ENCODE assay signal across 10 mouse cellular contexts in genomic region chr19:23511303-23511702, GRCm38 (mm10).
DNase-seq lines count a peak whose midpoint lies in the region; ATAC-seq and TF ChIP-seq lines count a peak whose summit lies in the region.
"Had no signal": no experiment of that assay in that cellular context is flagged by ENCODE, and none has a peak within 500 bp of the region (broad histone marks: within the 10 kb centered on the region; RNA-seq: fewer than 3 reads in every experiment).

No protein-coding gene starts in this region.

- no peaks in the 10 kb centered on the region for H3K36me3 ChIP-seq in midbrain, postnatal 0 days (ENCODE audit: insufficient read depth, low read length)
- no peaks in the 10 kb centered on the region for H3K36me3 ChIP-seq in midbrain, embryonic 11.5 days (ENCODE audit: control insufficient read depth, insufficient read depth, low read length)

- H3K27me3 ChIP-seq in midbrain, postnatal 0 days (ENCODE audit: insufficient read depth, low read length) = no peaks in the 10 kb centered on the region
- H3K27me3 ChIP-seq in midbrain, embryonic 11.5 days (ENCODE audit: control insufficient read depth, insufficient read depth, low read length) = no peaks in the 10 kb centered on the region; the same call in 1 of the 2 replicates

- H3K4me2 ChIP-seq in midbrain, postnatal 0 days (ENCODE audit: low read depth, low read length, poor library complexity, severe bottlenecking) = no peak overlapping the region
- no peak overlapping the region for H3K4me2 ChIP-seq in midbrain, embryonic 11.5 days

- H3K9ac ChIP-seq in midbrain, postnatal 0 days (replicated peaks; ENCODE audit: low read length, poor library complexity, severe bottlenecking) = no peak overlapping the region
- H3K9ac ChIP-seq in midbrain, embryonic 11.5 days (ENCODE audit: low read length) = no peak overlapping the region

- no peak overlapping the region for H3K27ac ChIP-seq in midbrain, postnatal 0 days (ENCODE audit: low read depth, low read length)
- no peak overlapping the region for H3K27ac ChIP-seq in midbrain, embryonic 11.5 days (ENCODE audit: low read depth, low read length)

- WGBS in midbrain, postnatal 0 days = 51% methylated on average over 2 of the region's 2 CpGs
- 51% methylated on average over 2 of the region's 2 CpGs for WGBS in midbrain, embryonic 11.5 days

- peak; percentile 42 for TF ChIP-seq CTCF in midbrain, postnatal 0 days (IDR thresholded peaks at IDR 0.05)

- intact Hi-C loops in heart, postnatal 25 days (cut with DNase I) = no loop called here
- intact Hi-C loops in gastrocnemius, postnatal 14 days (cut with DNase I; ENCODE audit: low total_unique reads) = no loop called here

- H3K4me1 ChIP-seq in midbrain, postnatal 0 days (ENCODE audit: insufficient read depth, low read length) = no peaks in the 10 kb centered on the region
- peaks cover 7% of the 10 kb centered on the region for H3K4me1 ChIP-seq in midbrain, embryonic 11.5 days (ENCODE audit: control insufficient read depth, insufficient read depth, low read length)

- no peaks in the 10 kb centered on the region for H3K9me3 ChIP-seq in midbrain, postnatal 0 days (ENCODE audit: low read length)
- no peaks in the 10 kb centered on the region for H3K9me3 ChIP-seq in midbrain, embryonic 11.5 days (ENCODE audit: control insufficient read depth, low read length)

- DNase-seq in heart, adult 18-20 months = peak; percentile 39 to 65
- no peak for DNase-seq in heart, postnatal 25 days (ENCODE audit: low spot score)
- DNase-seq in midbrain, postnatal 0 days (ENCODE audit: low spot score) = peak; percentile 12
- DNase-seq in midbrain, embryonic 11.5 days (ENCODE audit: low spot score, missing footprints) = no peak
- peak; percentile 24 for DNase-seq in thymus, postnatal 14 days
- no peak for DNase-seq in kidney, postnatal 10 days
- no peak for DNase-seq in gastrocnemius, postnatal 14 days
- DNase-seq: right cerebral cortex, postnatal 4 days had no signal

- no peak overlapping the region for H3K4me3 ChIP-seq in midbrain, postnatal 0 days (ENCODE audit: low read depth, low read length)
- H3K4me3 ChIP-seq in midbrain, embryonic 11.5 days (ENCODE audit: low read depth, low read length) = no peak overlapping the region

- no peak for ATAC-seq in midbrain, postnatal 0 days (ENCODE audit: low FRiP score)
- no peak for ATAC-seq in midbrain, embryonic 11.5 days (ENCODE audit: low FRiP score)
- peak; percentile 85 for ATAC-seq in common myeloid progenitor, adult 5-6 weeks (replicated peaks; ENCODE audit: low read depth, poor library complexity, severe bottlenecking)
- ATAC-seq: intestine, embryonic 16.5 days had no signal

Comparison
In these comparisons a context has a peak if more than half of its experiments do, and no peak if none do; other contexts are left out.
1. DNase-seq: peak in heart, adult 18-20 months (2 of 2), midbrain, postnatal 0 days (single experiment) and thymus, postnatal 14 days (single experiment); none in heart, postnatal 25 days (single experiment), midbrain, embryonic 11.5 days (single experiment), kidney, postnatal 10 days (single experiment) and gastrocnemius, postnatal 14 days (single experiment).